Mouse (Mus musculus): ENCODE measurements around the gene Kif1c.

Gene Kif1c

DNA sequence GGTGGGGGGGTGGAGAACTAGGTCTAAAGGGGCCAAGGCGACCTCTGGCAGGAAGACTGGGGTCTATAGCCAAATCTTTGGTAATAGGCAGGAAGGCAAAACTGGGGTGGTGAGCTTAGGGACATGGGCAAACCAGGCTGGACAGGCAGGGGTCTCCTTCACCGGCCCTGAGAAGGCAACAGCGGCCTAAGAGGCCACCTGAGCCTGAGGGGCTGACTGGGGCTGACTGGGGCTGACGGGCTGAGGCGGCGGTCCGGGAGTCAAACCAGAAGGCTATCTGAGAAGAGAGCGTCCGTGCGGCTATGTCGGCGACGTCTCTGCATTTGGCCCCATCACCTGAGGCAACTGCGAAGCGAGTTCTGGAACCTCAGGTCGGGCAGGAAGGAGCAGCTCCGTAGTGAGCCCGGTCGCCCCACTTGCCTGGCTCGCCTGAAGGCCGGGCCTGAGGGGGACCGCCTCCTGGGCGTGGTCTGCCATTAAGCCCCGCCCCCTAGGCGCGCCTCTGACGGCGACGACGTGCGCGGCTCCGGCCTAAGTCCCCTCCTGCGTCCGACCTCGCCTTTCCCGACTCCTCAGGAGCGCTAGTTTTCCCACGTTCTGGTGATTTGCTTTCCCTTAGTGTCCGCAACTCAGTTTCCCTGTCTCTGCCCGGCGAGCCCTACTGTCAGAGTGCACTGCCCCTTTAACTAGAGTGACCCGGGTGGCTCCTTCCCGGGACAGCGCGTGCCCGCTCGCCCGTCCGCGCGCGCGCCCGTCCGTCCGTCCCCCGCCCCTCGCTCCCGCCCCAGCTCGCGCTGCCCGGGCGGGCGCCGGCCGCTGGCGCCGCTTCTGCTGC lies at the start of gene Kif1c, which contains the start of gene Inca1:
Kif1c (plus strand) TSS at position 827 of the 835 bp plus-strand sequence.
Inca1 (minus strand) TSS at position 434 of the 835 bp plus-strand sequence.
- peak; percentile 93 for DNase-seq (ENCODE audit: low spot score)

GRCm38 (mm10) chr11:70651391-70651790 lies 49.0 kb upstream of the Kif1c start:
- no peak for DNase-seq (ENCODE audit: low spot score)

GRCm38 (mm10) chr11:70652029-70652883 lies 48.1 kb upstream of the Kif1c start:
- DNase-seq (ENCODE audit: low spot score): no peak

DNA sequence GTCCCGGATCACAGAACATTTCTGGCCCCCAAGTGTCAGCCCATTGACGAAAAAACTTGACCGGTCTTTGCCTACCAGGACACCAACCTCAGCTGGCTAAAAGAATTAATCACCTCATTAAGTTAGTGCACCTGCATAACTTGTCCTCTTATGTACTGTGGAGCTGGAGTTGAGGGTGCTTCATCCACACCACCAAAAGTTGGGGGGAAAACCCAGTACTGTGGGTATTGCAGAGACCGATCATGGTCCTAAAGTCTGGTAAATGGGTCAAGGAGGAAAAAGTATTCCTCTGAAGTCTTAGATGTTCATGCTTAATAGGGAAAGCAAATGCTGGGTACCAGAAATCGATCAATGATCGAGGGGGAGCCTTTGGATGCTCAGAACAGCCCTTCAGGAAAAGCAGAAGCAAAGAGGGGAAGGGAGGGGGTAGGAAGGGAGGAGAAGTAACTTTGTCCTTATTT lies 47.4 kb upstream of the Kif1c start:
- no peak for DNase-seq (ENCODE audit: low spot score)

- DNase-seq (ENCODE audit: low spot score): peak; percentile 87
Observed at GRCm38 (mm10) chr11:70653345-70654197, 46.8 kb upstream of the Kif1c start.

GRCm38 (mm10) chr11:70654198-70654922 lies 46.0 kb upstream of the Kif1c start, which contains the start of gene Pfn1:
TSS of gene Pfn1 (minus strand) at chr11:70654644.
- peak; percentile 93 for DNase-seq (ENCODE audit: low spot score)

- DNase-seq (ENCODE audit: low spot score): peak; percentile 91
Observed at GRCm38 (mm10) chr11:70654923-70655570, 45.3 kb upstream of the Kif1c start.

- DNase-seq (ENCODE audit: low spot score): peak; percentile 83
Observed at GRCm38 (mm10) chr11:70655571-70656455, 44.5 kb upstream of the Kif1c start.

GRCm38 (mm10) chr11:70656456-70656927 lies 43.9 kb upstream of the Kif1c start:
- DNase-seq (ENCODE audit: low spot score): peak; percentile 47

GRCm38 (mm10) chr11:70656964-70657363 lies 43.4 kb upstream of the Kif1c start, which contains the start of gene Eno3:
TSS of gene Eno3 (plus strand) at chr11:70657202.
- DNase-seq (ENCODE audit: low spot score): no peak

- DNase-seq (ENCODE audit: low spot score): no peak
Observed at GRCm38 (mm10) chr11:70657573-70657972, 42.8 kb upstream of the Kif1c start.

DNA sequence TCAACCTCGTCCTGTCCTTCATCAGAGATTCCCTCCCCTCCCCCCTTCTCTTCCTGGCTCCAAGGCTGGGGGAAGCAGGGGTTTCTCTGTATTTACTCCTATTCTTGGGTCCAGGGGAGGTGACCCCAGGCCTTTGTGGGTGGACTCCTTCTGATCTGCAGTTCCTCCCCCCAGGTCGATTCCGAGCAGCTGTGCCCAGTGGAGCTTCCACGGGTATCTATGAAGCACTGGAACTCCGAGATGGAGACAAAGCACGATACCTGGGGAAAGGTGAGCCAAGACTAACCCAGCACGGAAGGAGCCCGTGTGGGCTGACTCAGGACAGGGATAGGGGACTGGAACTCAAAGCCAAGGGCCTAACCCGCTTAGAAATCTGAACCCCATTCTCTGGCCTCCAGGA lies 42.4 kb upstream of the Kif1c start:
- no peak for DNase-seq (ENCODE audit: low spot score)

GRCm38 (mm10) chr11:70658521-70658920 lies 41.8 kb upstream of the Kif1c start:
- DNase-seq (ENCODE audit: low spot score): no peak

DNA sequence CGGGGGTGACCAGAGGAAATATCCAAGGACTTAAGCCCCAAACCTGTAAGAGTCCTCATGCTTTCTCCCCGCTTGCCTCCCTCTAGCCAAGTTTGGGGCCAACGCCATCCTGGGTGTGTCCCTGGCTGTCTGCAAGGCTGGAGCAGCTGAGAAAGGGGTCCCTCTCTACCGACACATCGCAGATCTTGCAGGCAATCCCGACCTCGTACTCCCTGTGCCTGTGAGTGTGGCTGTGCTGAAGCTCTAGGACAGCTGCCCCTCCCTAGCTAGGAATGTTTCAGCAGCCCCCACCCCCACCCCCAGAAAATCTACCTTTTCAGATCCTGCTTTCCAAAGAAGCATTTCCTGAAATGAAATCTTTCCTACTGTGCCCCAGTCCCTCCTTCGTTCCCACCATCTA lies 41.4 kb upstream of the Kif1c start:
- DNase-seq (ENCODE audit: low spot score): no peak

DNA sequence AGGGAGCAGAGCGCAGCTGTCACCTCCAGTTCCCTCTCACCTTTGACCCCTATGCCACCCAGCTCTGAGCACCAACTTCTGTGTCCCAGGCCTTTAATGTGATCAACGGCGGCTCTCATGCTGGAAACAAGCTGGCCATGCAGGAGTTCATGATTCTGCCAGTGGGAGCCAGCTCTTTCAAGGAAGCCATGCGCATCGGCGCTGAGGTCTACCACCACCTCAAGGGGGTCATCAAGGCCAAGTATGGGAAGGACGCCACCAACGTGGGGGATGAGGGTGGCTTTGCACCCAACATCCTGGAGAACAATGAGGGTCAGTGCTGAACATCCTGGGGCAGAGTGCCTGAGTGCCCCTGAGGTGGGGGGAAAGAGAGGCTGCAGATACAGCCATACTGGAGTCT lies 39.8 kb upstream of the Kif1c start:
- no peak for DNase-seq (ENCODE audit: low spot score)

GRCm38 (mm10) chr11:70663101-70663500 lies 37.2 kb upstream of the Kif1c start:
- no peak for DNase-seq (ENCODE audit: low spot score)

- DNase-seq (ENCODE audit: low spot score): no peak
Observed at GRCm38 (mm10) chr11:70663957-70664356, 36.4 kb upstream of the Kif1c start.

DNA sequence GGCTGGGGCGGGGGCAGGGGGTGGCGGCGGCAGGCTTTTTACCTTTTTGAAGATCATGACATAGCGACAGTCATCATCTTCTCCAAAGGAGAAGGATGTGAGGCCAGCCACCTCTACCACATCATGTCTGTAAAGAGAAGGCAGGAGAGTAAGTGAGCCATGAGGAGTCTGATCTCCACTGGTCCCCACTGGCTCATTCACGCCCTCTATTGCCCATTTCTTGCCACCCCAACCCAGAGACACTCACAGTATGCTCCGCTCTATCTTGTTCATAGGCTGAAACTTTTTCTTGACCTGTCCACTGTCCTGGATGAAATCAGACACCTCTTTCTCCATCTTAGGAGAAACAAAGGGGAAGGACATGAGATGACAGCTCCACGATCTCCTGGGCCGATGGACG lies 35.6 kb upstream of the Kif1c start:
- DNase-seq (ENCODE audit: low spot score): no peak

GRCm38 (mm10) chr11:70666687-70667086 lies 33.7 kb upstream of the Kif1c start:
- DNase-seq (ENCODE audit: low spot score): no peak
